Mouse (Mus musculus) R1 (cell line): ENCODE results near the gene Ube2a.

Source experiments
- DNase-seq: peaks from one replicate; pipeline ENCODE4 v3.0.0-alpha.2; 2018; ENCODE audit warnings: low read depth, low spot score

Ube2a gene

DNA sequence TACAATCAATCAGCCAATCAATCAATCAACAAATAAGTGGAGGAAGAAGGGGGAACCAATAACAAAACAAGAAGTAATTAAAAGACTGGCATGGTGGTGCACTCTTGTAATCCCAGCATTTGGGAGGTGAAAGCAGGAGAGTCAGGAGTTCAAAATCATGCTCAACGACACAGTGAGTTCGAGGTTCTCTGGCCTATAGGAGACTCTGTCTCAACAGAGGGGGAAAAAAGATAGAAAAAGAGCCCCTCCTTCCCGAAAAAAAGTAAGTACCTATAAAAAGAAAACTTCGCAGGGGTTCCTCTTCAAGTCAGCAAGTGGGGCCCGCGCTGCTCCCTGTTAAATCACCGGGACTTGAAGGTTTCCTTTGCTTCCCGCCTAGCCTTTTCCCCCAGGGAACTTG, at the start of gene Ube2a, which contains the start of gene C330007P06Rik:
TSS of gene Ube2a (plus strand) at position 136 of the 400 bp plus-strand sequence.
TSS of gene C330007P06Rik (minus strand) at position 347 of the 400 bp plus-strand sequence.
- no peak for DNase-seq

DNA sequence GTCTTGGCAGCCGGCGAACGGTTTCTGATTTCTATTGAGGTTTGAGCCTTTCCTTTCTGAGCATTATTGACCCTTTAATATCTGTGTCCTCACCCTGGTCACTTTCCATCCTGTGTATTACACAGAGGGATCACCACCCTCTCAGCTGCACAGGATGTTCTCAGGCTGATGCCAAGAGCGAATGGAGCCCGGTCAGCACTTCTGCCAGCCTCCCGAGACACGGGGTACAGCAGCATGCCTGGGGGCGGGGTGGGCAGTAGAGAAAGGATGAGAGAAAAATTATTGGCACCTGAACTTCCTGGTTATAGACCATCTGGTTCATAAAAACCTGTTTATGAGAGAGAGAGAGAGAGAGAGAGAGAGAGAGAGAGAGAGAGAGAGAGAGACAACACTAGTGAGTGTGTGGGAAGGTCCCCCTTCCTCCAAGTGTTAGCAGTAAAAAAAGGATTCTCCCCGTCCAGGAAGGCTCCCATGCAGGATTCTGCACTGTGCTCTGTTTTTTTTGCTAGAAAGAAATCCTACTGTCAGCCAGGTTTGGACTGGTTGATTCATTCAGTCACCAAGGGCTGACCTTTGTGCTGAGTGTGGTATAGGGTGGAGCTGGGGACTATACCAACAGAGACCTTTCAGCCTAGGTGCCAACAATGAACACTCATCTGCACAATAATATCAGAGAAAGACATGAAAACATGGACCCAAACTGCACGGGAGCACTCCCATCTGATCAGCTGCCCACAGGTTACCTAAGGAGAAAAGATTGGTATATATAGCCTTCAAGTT, 49.6 kb upstream of the Ube2a start:
- no peak for DNase-seq

DNA sequence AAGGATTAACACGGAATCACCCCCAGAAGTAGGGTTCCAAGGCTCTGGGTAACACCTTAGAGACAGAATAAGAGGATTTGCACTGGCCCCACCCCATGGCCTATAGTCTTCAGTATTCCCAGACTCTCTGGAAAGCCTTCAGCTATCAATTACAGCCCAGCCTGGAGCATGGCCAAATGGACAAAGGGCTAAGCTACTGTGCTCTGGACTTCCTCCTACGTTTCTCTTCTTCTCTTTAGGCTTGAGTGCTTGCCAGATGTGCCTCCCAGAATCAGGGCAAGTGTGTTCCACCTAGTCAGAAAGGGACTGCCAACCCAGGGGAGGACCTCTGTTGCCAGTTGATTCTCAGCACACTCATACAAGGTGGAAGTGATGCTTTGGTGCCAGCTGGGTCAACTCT, 48.7 kb upstream of the Ube2a start:
- no peak for DNase-seq

DNA sequence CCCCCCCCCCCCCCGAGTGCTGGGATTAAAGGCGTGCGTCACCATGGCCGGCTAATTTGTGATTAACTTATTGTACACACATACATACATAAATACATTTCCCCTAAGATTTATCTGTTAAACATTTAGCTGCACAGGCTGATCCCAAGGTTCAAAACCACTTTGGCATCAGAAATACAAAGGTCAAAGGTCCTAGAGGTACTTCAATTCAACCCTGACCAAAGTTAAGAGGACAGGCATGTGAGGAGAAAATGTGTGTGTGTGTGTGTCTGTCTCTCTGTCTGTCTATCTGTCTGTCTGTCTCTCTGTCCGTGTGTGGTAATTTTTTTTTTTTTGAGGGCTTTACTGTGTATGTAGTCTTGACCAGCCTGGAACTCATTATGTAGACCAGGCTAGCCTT, 46.8 kb upstream of the Ube2a start:
- DNase-seq: no peak

DNA sequence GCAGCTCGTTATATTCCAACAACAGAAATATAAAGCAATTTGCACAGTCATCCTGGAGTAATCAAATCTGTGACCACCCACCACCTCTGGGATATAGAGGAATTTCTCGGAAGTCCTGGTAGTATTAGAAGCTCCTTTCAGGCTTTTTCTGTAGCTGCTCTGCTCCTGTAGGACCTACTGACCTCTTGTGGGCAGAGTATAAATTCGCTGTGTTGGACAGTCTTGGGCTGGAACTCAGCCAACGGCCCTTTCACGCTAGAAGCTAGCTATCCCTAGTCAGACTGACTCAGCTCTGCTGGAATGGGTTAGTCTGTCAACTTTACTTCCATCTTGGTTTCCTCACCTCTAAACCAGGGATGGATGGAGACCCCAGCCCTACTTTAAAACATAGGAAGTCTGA, 43.4 kb upstream of the Ube2a start:
- DNase-seq: peak; percentile 37

DNA sequence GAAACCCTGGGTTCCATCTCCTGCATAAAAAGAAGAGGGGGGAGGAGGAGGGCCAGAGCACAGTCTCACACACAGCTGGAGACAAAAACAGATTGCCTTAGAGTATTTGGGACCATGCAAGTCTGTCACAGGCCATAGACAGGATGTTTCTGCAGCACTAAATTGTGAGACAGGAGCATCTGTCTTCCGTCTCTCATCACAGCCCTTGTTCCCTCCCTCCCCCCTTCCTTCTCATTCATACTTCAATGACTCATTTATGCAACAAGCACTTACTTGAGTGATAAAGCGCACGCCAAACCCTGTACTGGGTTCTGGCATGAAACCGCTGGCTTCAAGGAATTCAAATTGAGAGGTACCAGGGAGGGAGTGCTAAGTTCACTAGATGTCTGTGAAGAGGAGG, 42.1 kb upstream of the Ube2a start:
- DNase-seq: no peak

DNA sequence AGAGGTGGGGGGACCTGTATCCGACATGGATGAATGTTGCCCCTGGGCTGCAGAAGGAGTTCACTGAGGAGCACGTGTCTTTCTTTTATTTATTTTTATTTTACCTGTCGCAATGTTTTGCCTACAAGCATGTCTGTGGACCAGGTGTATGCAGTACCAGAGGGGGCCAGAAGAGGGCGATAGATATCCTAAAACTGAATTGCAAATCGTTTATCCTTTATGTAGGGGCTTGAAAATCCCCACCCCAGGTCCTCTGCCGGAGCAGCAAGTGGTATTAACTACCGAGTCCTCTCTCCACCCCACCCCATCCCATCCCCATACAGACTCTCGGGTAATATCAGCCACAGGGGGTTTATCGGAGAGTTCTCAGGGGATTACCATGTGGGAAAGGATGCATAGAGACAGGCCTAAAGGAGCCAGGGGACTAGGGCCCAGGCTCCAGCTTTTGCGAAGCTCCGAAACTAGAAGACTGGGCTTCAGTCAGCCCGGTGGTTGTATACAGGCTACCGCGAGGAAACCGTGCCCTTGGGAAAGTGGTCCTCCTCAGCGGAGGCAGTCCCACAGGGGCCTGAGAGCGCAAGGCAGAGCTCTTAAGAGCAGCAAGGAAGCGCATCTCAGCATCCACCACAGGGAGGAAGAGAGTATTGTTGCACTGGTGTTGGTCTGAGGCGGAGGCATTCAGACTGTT, 40.2 kb upstream of the Ube2a start:
- peak; percentile 74 for DNase-seq

DNA sequence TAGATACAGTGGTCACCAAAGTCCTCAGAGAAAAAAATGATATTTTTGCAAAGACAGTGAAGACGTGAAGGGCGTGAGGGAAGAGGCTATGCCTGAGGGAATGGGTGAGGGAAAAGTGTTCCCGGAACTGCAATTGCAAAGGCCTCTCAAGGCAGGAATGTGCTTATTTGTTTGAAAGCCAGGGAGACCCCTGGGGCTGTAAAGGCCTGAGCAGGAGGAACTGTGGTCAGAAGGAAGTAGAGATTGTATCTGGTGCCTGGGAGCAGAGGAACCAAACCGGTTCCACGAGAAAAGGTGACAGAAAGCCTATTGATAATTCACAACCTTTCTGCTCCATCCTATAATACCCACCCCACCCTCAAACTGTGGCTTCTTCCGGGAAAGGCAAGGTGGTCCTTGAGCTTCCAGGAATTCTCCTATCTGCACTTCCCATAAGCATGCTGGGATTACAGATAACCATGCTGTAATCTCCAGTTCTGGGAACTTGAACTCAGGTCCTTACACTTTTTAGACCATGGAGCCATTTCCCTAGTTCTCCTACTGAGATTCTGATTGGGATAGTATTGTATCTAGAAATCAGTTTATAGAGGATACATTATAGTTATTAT, 36.5 kb upstream of the Ube2a start:
- DNase-seq: peak; percentile 83

DNA sequence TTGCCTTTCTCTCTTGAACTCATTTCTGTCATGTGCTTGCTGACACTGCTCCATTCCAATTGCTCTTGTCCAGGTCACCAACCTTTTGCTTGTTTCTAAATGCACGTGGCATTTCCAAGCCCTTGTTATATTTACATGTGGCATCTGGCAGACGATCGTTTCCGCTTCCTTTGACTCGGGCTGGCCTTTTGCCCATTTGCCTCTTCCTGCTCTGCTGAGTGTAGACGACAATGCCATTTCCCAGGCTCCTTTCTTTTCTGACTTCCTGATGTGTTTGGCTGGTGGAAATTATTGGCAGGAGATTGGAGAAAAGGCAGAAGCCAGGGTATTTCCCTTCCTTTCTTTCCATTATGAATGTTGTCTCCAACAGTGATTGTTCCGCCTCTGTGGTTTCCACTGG, 34.3 kb upstream of the Ube2a start:
- DNase-seq: no peak

DNA sequence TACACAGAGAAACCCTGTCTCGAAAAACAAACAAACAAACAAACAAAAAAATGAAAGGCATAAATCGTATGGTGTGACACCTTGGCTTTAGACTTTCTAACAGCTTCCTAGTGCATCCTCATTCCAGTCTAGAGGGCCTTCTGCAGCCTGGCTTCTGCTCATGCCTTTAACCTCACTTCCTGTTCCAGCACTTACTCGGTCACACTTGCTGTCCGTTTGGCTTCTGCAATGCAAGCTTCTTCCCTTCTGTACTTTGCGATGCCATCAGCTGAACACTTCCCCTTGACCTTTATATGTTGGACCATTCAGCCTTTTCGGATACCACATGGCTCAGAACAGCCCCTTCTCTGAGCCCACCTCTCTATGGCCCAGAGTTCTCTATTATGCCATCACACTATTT, 32.0 kb upstream of the Ube2a start:
- no peak for DNase-seq

DNA sequence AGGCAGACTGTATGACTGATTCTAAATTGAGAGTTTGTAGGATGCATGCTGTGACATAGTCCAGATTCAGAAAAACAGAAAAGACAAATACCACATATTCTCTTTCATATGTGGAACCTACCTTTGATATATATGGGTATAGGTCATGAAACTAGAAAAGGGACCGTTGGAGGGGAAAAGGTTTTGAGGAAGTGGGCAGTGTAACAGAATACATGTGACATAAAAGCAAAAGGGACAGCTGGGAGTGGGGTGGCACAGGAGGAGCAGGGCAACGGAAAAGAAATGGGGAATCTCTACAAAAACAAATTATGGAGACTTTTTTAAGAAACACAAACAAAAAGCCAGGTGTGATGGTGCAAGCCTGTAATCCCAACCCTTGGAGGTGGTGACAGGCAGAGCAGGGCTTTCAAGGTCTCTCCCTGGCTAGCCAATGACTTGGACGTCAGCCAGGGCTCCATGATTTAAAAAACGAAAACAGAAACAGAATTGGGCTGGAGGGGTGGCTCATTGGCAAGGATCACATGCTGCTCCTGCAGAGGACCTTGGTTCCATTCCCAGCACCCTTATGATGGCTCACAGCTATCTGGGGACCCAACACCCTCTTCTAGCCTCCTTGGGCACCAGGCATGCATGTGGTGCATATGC, 30.2 kb upstream of the Ube2a start:
- no peak for DNase-seq

DNA sequence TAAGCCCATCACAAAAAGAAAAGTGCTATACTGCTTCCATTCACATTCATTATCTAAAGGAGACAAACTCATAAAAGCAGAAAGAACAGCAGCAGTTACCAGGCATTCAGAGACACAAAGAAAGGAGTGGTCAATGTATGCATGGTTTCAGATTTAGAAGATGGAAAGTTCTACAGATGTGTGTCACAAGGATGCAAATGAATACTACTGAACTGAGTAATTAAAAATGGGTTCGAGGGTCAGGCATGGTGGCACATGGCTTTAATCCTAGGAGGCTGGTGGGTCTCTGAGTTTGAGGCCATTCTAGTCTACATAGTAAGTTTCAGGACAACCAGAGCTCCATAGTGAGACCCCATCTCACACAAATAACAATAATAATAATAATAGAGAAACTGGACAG, 26.5 kb upstream of the Ube2a start:
- DNase-seq: no peak

DNA sequence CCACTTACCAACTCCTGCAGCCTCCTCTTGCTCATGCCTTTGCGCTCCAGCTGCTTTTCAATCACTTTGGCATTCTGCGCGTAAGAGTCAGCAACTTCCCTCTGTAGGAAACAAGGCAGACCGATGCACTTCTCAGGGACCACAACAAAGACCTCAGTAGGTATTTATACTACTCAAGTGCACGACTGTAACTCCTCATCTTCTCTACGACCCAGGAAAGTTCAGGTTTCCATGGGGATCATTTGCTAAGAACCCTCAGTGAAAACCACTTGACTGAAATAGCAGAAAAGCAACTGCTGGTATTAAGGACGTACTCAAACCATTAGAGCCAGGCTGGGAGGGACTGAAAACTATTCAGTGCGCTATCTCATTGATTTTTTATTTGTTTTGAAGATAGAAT, 21.1 kb upstream of the Ube2a start:
- no peak for DNase-seq

DNA sequence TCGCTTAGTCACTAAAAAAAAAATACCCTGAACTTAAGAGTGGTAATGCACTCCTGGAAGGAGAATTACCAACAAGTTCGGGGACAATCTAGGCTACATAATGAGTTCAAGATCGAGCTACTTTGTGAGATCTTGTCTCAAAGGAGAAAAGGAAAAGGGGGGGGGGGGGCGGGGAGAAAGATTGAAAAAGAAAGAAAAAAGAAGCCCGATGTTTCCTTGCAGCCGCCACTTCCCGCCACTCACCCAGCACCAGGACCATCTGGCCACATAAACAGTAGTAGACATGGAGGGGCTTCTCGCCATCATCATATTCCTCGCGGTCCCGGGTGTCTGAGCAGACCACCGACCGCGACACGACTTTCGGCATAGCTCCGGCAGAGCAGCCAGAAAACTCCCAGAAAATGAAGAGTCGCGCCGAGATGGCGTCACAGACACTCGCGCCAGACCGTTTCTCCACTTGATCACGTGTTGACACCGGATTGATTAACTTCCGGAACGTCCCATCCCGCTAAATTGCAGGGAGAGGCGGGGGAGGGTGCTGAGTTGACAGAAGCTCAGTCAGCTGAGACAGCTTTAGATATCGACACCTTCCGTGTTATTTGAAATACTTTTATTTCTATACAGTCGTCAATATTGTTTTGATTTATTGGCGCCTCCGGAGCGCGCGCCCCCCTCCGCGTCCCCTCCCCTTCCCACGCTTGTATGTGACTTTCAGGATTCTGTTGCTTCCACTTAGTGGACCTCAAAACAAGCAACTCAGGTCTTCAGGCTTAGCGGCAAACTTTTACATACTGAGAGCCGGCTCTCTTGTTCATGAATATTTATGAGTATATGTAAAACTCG, 9.7 kb upstream of the Ube2a start:
- peak; percentile 91 for DNase-seq

DNA sequence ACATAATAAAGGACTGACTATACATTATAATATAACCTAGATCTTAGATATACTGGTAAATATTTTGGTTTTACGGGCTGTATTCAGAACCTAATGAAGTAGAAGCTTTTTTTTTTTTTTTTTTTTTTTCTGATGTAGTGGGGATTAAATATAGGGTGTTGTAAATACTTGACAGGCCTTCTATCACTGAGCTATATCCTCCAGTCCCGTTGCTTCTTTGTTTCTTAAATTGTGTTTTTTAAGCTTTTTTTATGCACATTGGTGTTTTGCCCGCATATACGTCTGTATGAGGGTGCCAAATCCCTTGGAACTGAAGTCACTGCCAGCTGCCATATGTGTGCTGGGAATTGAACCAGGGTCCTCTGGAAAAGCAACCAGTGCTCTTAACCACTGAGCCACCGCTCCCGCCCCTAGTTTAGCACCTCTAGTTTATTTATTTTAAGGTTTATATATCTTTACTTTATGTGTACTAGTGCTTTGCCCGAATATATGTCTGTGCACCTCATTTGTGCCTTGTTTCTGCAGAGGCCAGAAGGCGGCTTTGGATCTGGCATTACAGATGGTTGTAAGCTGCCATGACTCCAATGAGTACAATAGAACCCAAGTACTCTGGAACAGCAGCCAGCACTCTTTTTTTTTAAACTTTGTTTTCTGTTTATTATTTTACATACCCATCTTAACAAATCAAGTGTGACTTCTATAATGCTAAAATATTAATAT, 8.9 kb upstream of the Ube2a start:
- no peak for DNase-seq

DNA sequence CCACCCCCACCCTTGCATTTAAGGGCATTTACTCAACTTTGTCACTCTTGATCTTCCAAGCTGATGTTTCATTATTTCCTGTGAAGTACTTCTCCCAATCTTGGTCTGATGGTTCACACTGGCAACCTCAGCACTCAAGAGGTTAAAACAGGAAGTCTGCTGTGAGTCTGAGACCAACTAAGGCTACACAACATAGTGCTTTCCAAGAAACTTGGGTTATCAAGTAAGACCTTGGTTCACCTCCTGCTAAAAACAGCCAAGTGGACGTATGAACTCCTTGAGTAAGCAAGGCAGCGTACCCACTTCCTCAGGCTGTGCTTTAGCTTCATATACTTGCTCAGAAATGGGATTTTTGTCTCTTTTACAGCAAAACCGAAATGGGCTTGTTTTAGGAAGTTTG, 3.3 kb upstream of the Ube2a start:
- no peak for DNase-seq

DNA sequence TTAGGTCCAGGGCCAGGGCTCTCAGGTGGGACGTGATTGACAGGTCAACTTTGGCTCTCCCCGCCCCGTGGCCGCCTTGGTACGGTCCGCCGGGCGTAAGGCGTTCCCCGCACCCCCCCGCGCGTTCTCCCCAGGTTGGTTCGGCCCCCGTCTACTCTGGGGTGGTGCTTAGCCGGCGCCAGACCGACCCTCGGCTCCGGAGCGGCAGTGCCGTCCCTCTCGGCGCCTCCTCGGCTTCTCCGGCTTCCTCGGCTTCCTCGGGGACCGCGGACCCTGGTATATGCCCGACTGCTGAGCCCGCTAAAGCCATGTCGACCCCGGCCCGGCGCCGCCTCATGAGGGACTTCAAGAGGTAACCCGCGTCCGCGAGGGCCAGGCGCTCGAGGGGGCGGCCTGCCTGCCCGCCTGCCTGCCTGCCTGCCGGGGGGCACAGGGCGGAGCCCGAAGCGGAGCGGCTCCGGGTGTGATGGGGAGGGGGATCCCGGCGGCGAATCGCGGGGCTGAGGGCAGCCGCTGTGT, 537 bp downstream of the Ube2a start:
- peak; percentile 91 for DNase-seq

DNA sequence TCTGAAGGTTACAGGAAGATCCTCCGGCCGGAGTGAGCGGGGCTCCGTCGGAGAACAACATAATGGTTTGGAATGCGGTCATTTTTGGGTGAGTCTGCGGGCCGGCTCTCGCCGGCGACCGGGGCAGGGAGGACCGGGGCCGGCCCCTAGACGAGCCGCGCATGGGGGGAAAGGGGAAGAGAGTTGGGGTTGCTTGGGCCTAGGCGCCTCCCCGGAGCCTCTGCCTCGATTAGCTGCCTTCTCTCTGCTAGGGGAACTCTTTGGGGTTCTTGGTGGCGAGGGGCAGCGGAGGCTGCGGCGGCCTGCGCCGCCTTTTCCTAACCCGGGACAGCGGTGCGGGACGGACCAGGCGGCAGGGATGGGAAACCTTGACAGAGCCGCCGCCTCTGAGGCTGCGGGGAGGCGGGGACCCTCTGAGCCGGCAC, 1.0 kb downstream of the Ube2a start:
- DNase-seq: no peak

DNA sequence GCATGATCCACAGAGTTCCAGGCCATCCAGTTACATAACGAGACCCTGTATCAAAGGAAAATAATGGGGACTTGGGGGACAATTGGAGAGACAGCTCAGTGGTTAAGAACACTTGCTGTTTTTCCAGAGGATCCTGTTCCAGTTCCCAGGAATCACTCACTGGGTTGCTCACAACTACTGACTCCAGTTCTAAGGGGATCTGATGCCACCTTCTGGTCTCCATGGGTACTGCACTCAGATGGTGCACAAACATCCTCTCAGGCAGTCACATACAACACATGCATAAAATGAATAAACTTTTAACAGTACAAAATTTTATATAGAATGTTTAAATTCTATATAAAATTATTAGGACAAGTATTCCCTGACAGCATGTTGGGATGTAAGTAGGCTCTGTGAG, 11.0 kb downstream of the Ube2a start:
- peak; percentile 68 for DNase-seq

DNA sequence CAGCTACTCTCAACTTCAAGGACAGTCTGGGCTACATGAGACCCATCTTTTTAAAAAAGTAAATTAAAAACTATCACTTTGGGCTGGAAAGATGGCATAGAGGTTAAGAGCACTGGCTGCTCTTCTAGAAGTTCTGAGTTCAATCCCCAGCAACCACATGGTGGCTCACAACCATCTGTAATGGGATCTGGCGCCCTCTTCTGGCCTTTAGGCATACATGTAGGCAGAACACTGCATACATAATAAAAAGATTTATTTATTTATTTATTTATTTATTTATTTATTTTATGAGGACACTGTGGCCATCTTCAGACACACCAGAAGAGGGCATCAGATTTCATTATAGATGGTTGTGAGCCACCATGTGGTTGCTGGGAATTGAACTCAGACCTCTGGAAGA, 25.2 kb downstream of the Ube2a start:
- peak; percentile 57 for DNase-seq
